Mouse (Mus musculus) spleen, adult 2 months (tissue): ENCODE results near the gene Nnat.

Experiments
- CTCF ChIP-seq: fragments of 200-500 bp; IDR thresholded peaks from 2 replicates; pipeline ENCODE4 v1.5.1; 2011; ENCODE audit warnings: mild to moderate bottlenecking, inconsistent platforms; ENCODE audit not compliant: insufficient read depth, insufficient read length, insufficient replicate concordance; ENCODE audit errors: extremely low read depth
- POLR2A ChIP-seq: fragments of 200-500 bp; IDR thresholded peaks from 2 replicates; pipeline ENCODE4 v1.6.1; 2011; ENCODE audit warnings: low read depth, low read length, inconsistent platforms

DNA sequence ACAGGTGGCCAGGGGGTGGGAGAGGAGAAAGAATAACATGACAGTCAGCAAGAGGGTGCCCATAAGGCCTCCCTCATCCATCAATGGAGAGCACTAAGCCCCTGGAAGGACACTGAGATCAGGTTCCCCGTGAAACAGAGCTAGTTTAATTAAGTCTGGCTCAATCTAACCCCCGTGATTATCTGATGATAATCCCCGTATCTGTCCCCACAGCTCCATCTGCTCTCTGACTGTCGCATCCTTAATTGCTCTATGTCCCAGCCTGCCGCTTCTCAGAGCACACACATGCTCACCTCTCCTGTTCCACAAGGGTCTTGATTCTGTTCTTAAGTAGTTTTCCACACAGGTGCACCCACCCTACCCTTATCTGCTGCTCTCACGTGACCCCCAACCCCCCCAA lies 42.4 kb upstream of the Nnat start:
- TF ChIP-seq CTCF, result no peak
- no peak for TF ChIP-seq POLR2A
